Mouse (Mus musculus) small intestine, adult 10 weeks (tissue): ENCODE results near the gene Calhm2. TPM values are rescaled to one million over a fixed set of nuclear protein-coding genes. Genes with fewer than 3 reads are reported as not detected.

Source experiments
- polyA plus RNA-seq: library from polyadenylated mRNA; stranded (reverse); fragments of 350-450 nt; fragmentation: Illumina TruSeq; extraction: RNeasy Lipid Tissue Mini Kit (QIAGEN cat#74804); gene quantifications from one replicate; pipeline ENCODE4 v1.2.3, GENCODE M21; 2014; ENCODE audit warnings: low replicate concordance

Calhm2 gene
- polyA plus RNA-seq = 0.59 TPM

GRCm38 (mm10) chr19:47137771-47138421 lies at the start of gene Calhm2:
TSS of gene Calhm2 (minus strand) at chr19:47138294.

GRCm38 (mm10) chr19:47178431-47179271 lies 40.6 kb upstream of the Calhm2 start, which contains the start of gene Neurl1a:
TSS of gene Neurl1a (plus strand) at chr19:47178820.

DNA sequence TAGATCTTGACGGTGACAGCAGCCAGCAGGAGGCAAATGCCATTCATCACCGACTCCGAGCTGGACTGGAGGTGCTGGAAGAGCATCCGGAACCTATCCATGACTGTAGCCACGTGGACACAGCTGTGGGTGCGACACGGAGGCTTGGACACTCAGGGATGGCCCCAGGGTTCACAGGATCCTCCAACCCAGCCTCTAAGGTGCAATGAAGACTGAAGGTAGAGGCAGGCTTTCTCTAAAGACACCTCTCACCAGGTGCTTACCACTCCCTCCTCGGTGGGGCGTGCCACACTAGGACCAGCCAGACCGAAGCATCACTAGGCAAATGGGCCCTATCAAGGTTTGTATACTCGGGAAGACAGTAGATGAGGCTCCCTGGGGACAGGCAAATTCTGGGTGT lies 19.6 kb upstream of the Calhm2 start, which contains the start of gene Calhm3:
Gene Calhm3 (minus strand): TSS at position 101 of the 400 bp plus-strand sequence.

DNA sequence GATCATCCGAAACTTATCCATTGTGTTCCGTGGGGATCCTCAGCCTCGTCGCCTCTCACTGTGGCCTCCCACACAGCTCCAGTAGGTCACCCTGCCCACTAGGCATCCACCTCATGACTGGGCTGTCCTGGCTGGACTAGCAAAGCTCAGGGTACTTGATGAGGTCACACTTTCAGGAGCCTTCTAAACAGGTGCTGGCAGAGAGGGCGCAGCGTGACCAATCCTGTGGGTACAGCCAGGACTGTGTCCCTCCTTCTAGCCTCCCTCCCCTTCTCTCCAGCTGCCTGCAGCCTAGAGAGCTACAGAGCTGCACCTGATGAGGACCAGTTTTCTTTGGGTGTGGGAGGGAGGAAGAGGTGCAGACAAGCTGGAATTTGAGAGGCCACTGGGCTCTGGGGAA lies 6.1 kb upstream of the Calhm2 start, which contains the start of gene Calhm1:
Gene Calhm1 (minus strand): TSS at position 101 of the 400 bp plus-strand sequence.

GRCm38 (mm10) chr19:47090550-47091156 lies 47.4 kb downstream of the Calhm2 start, which contains the start of the genes Usmg5 and Pdcd11:
TSS of gene Usmg5 (minus strand) at chr19:47090647.
TSS of gene Pdcd11 (plus strand) at chr19:47090768.

DNA sequence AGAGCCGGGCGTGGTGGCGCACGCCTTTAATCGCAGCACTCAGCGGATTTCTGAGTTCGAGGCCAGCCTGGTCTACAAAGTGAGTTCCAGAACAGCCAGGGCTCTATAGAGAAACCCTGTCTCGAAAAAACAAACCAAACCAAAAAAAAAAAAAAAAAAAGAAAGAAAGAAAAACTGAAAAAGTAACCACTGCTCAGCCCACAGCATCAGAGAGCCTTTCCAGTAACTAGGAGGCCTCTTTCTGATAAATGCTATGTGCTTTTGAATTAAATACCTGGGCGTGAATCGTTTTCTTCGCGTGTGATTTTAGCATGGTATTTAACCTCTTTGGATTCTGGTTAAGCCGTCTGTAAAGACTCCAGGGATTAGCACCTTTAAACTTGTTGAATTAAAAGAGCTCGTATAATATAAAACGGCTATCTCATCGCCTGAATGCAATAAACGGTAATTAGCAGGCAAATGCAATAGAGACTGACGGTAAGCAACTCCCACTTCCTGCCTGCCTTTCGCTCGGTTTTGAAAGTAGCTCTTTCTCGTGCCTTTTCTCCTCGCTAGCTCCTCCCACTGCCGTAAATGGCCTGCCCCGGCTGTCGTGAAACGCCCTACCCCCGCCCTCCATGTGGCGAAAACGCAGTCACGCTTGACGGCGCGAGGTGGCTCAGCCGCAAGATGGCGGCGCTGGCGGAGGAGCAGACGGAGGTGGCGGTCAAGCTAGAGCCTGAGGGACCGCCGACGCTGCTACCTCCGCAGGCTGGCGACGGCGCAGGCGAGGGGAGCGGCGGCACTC lies 70.8 kb downstream of the Calhm2 start, which contains the start of gene Taf5:
Gene Taf5 (plus strand): TSS at position 651 of the 787 bp plus-strand sequence.

Other genes with a start within 250 kb of the Calhm2 start
- gene Ina, start 123.6 kb downstream of the Calhm2 start, polyA plus RNA-seq = 0.71 TPM
- gene Nt5c2, start 123.1 kb downstream of the Calhm2 start, polyA plus RNA-seq = 44.0 TPM
- 31.1 TPM for gene Pcgf6, start 87.4 kb downstream of the Calhm2 start, polyA plus RNA-seq
- 17.9 TPM for gene Taf5, start 70.5 kb downstream of the Calhm2 start, polyA plus RNA-seq
- gene Usmg5, start 47.6 kb downstream of the Calhm2 start, polyA plus RNA-seq = 4,144 TPM
- gene Pdcd11, start 47.5 kb downstream of the Calhm2 start, polyA plus RNA-seq = 2.6 TPM
- not detected for gene Calhm1, start 6.0 kb upstream of the Calhm2 start, polyA plus RNA-seq
- gene Calhm3, start 19.5 kb upstream of the Calhm2 start, polyA plus RNA-seq = not detected
- not detected for gene Neurl1a, start 40.5 kb upstream of the Calhm2 start, polyA plus RNA-seq